Mouse (Mus musculus) liver, adult (tissue): ENCODE results near the gene Elf4.

ENCODE experiments used
- GATA4 ChIP-seq: IDR thresholded peaks from 2 replicates; pipeline ENCODE4 v1.6.1; 2014; ENCODE audit warnings: mild to moderate bottlenecking, low read length; ENCODE audit not compliant: insufficient replicate concordance

Elf4 gene

GRCm38 (mm10) chrX:48424583-48424982 lies 38.3 kb downstream of the Elf4 start:
- no peak for TF ChIP-seq GATA4

DNA sequence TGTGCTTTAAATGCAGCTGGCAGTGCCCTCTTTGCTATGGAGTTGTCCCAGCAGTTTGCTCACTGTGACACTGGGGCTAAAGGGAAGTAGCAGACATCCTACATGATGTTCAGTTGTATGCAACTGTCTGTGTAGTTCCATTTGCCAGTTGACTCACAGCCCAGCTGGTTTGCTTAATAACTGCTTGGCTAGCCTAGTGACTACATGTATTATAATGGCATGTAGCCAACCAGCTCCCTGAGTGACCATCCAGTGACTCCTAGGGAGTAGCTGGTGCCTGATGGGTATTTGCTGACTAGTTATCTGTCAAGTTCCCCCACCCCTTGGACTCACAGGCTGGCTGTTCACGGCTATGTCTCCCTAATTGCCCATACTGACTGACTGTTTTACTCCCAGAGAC lies 39.3 kb downstream of the Elf4 start:
- no peak for TF ChIP-seq GATA4

DNA sequence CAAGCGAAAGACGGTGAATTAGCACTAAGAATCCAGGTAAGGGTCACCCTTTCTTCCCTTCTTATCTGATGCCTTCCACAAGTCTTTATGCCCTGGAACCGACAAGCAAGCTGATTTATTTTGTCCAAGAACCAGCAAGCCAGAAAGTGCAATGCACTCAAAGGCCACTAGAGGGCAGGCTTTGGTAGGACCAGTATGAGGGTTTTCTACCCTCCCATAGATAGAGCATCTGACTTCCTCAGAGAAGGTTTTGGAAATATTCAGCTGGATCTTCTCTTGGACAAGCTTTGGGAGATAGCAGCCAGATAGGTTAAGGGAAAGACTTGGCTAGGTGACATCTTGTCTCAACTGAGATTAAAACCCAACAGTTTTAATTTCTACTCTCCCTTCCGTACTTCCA lies 39.9 kb downstream of the Elf4 start:
- TF ChIP-seq GATA4, result no peak

GRCm38 (mm10) chrX:48418417-48418816 lies 44.5 kb downstream of the Elf4 start:
- no peak for TF ChIP-seq GATA4

DNA sequence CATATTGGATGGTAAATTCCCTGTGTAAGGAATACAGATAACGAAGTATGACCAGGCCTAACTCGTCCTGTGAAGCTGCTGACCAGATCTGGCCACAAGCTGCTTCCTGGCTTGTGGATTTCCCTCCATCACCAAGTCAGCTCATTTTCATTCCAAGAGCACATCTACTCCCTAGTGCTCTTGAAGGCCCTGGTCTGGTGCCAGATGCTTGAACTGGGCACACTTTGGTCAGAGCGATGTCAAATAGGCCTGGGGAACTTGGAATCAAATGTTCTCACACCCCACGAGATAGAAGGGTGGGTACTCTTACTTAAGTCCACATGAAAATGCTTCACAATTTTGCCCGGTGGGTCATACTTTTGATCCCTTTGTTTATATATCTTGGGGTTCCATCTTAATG lies 48.6 kb downstream of the Elf4 start:
- TF ChIP-seq GATA4, result no peak

- no peak for TF ChIP-seq GATA4
These were observed 50.3 kb downstream of the Elf4 start for GRCm38 (mm10) chrX:48412629-48413028.

GRCm38 (mm10) chrX:48410388-48410776 lies 52.5 kb downstream of the Elf4 start:
- TF ChIP-seq GATA4, result no peak

DNA sequence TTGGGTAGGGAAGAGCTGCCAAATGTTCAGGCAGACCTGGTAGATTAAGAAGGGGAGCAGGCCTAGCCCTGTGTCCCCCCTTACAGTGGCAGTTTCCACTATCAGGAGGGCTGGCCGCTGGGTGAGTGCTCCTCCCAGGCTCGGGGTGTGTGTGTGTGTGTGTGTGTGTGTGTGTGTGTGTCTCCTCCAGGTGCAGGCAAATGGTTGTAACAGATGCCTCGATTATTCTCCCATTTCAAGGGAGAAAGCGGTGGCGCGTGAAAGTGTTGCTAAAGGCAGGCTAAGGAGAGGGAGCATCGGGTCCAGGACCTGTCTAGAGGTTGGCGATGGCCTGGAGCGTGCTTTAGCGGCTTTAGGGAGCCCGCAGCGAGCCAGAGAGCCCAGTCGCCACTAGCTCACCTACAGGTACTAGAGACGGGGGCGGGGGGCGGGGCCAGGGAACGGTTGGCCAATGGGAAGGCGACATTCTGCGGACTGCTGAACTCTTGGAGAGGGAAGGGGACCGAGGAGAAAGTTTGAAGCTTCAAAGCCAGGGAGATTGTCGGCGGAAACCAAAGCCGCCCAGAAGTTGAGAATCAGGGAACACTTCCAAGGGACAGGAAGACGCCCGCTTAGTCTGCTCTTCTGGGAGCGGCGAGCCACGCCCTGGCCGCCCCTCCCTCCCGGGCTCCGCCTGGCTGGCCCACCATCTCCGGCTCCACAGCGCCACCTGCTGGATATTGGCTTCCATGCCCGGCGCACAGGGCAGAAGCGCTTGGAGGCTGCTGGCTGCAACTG lies 53.1 kb downstream of the Elf4 start:
- TF ChIP-seq GATA4, result no peak; the same call in 1 of the 2 replicates

GRCm38 (mm10) chrX:48405141-48405540 lies 57.8 kb downstream of the Elf4 start:
- no peak for TF ChIP-seq GATA4

GRCm38 (mm10) chrX:48399994-48400393 lies 62.9 kb downstream of the Elf4 start:
- no peak for TF ChIP-seq GATA4

DNA sequence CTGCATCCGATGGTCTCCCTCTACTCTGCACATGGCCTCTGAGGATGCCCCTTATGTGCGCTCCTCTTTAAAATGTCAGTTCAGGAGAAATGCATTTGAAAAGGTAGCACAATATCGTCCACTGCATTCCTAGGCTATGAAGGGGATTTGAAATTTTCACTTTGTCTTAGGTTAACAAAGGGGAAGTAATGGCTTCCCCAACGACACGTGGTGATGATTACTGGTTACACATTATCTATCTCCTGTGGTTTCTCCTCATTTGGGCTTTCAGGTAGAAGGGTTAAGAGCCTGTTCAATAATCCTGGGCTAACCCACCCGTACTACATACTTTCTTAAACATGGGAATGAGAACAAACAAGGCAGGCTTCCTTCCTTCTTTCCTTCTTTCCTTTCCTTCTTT lies 73.6 kb downstream of the Elf4 start:
- no peak for TF ChIP-seq GATA4

- TF ChIP-seq GATA4, result no peak
These were observed 77.0 kb downstream of the Elf4 start for GRCm38 (mm10) chrX:48385927-48386326.

GRCm38 (mm10) chrX:48383643-48384042 lies 79.3 kb downstream of the Elf4 start:
- no peak for TF ChIP-seq GATA4

GRCm38 (mm10) chrX:48367841-48368240 lies 95.1 kb downstream of the Elf4 start:
- no peak for TF ChIP-seq GATA4

- TF ChIP-seq GATA4, result no peak
These were observed 96.9 kb downstream of the Elf4 start for GRCm38 (mm10) chrX:48365836-48366577.
